9 mouse cellular contexts compared by ENCODE assay signal in the genomic region with DNA sequence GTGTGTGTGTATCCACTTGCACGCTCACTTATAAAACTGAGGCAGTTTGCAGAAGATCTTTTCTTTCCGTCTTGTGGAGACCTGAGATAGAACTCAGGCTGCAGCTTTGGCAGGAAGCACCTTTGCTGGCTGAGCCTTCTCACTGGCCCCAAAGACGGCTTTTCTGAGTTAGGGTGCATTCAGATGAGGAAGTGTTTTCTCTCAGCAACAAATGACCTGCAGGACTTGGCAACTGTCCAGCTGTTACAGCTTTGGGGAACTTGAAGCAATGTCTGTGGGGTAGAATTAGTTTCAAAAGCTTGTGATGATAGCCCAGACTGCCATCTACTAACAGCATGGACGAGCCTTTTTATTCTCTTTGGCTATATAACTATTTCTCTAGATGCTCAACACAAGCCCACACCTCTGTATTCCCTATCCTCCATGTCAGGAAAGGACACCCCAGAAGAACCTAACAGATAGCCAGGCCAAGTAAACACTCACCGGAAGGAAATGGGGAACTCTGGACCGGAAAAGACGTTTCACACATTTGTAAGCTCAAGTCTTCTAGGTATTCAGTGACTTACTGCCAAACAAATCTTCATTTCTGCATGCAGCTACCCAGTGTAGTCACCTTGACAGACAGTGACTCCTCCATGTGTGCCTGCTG.
DNase-seq lines count a peak whose midpoint lies in the region; ATAC-seq lines count a peak whose summit lies in the region.
"Had no signal": no experiment of that assay in that cellular context is flagged by ENCODE, and none has a peak within 500 bp of the region (broad histone marks: within the 10 kb centered on the region; RNA-seq: fewer than 3 reads in every experiment).

No protein-coding gene starts in this region.

- WGBS in hindbrain, embryonic 14.5 days: 70% methylated on average over 7 of the region's 7 CpGs
- 76% methylated on average over 7 of the region's 7 CpGs for WGBS in hindbrain, embryonic 13.5 days
- 59% methylated on average over 7 of the region's 7 CpGs for WGBS in neural tube, embryonic 15.5 days

- no peak for DNase-seq in hindbrain, embryonic 14.5 days (ENCODE audit: low spot score)
- DNase-seq in MEL-GATA-1-ER (ENCODE audit: extremely low read depth, low read depth): peak; percentile 96
- peak; percentile 43 to 61 for DNase-seq in kidney, postnatal 36 days
- DNase-seq in embryo, embryonic 9.5 days (ENCODE audit: extremely low spot score): no peak

- no peak for ATAC-seq in hindbrain, embryonic 14.5 days (ENCODE audit: low FRiP score)
- ATAC-seq in hindbrain, embryonic 13.5 days (ENCODE audit: low FRiP score): no peak
- ATAC-seq in common myeloid progenitor, adult 5-6 weeks (replicated peaks; ENCODE audit: low read depth, poor library complexity, severe bottlenecking): peak; percentile 85
- no peak for ATAC-seq in neural tube, embryonic 15.5 days (ENCODE audit: low FRiP score)

- H3K4me2 ChIP-seq in hindbrain, embryonic 14.5 days (replicated peaks): no peak overlapping the region
- no peak overlapping the region for H3K4me2 ChIP-seq in hindbrain, embryonic 13.5 days
- no peak overlapping the region for H3K4me2 ChIP-seq in neural tube, embryonic 15.5 days

- no peaks in the 10 kb centered on the region for H3K36me3 ChIP-seq in hindbrain, embryonic 14.5 days (replicated peaks; ENCODE audit: control insufficient read depth, insufficient read depth)
- H3K36me3 ChIP-seq in hindbrain, embryonic 13.5 days: no peaks in the 10 kb centered on the region
- H3K36me3 ChIP-seq in megakaryocyte, embryonic 14.5 days (replicated peaks; ENCODE audit: low read length): no peaks in the 10 kb centered on the region
- no peaks in the 10 kb centered on the region for H3K36me3 ChIP-seq in neural tube, embryonic 15.5 days

- peaks cover 1% of the 10 kb centered on the region; the same call in 1 of the 2 replicates for H3K4me1 ChIP-seq in hindbrain, embryonic 14.5 days (replicated peaks; ENCODE audit: control insufficient read depth, insufficient read depth, low read length)
- peaks cover 9% of the 10 kb centered on the region; the same call in 1 of the 2 replicates for H3K4me1 ChIP-seq in hindbrain, embryonic 13.5 days (replicated peaks)
- H3K4me1 ChIP-seq in megakaryocyte, embryonic 14.5 days: peaks cover 55% of the 10 kb centered on the region
- no peaks in the 10 kb centered on the region for H3K4me1 ChIP-seq in neural tube, embryonic 15.5 days

- H3K27ac ChIP-seq in hindbrain, embryonic 14.5 days: peak overlapping the region; percentile 26; the same call in 1 of the 2 replicates
- H3K27ac ChIP-seq in hindbrain, embryonic 13.5 days: no peak overlapping the region
- H3K27ac ChIP-seq in neural tube, embryonic 15.5 days (replicated peaks): no peak overlapping the region; the same call in 1 of the 2 replicates
- H3K27ac ChIP-seq: kidney, postnatal 0 days had no signal

- no peak overlapping the region for H3K4me3 ChIP-seq in hindbrain, embryonic 14.5 days (replicated peaks; ENCODE audit: low read length)
- H3K4me3 ChIP-seq in hindbrain, embryonic 13.5 days: no peak overlapping the region
- peak overlapping the region; percentile 55 for H3K4me3 ChIP-seq in megakaryocyte, embryonic 14.5 days (replicated peaks)
- no peak overlapping the region for H3K4me3 ChIP-seq in neural tube, embryonic 15.5 days (replicated peaks)

- no peaks in the 10 kb centered on the region for H3K9me3 ChIP-seq in hindbrain, embryonic 14.5 days (ENCODE audit: control insufficient read depth, low read length)
- H3K9me3 ChIP-seq in hindbrain, embryonic 13.5 days: no peaks in the 10 kb centered on the region
- H3K9me3 ChIP-seq in megakaryocyte, embryonic 14.5 days: no peaks in the 10 kb centered on the region
- no peaks in the 10 kb centered on the region for H3K9me3 ChIP-seq in neural tube, embryonic 15.5 days (replicated peaks)

- no peaks in the 10 kb centered on the region for H3K27me3 ChIP-seq in hindbrain, embryonic 14.5 days (ENCODE audit: control insufficient read depth, insufficient read depth, low read length)
- peaks cover 5% of the 10 kb centered on the region; the same call in 1 of the 2 replicates for H3K27me3 ChIP-seq in hindbrain, embryonic 13.5 days
- H3K27me3 ChIP-seq in megakaryocyte, embryonic 14.5 days (replicated peaks): peaks cover 2% of the 10 kb centered on the region
- no peaks in the 10 kb centered on the region for H3K27me3 ChIP-seq in neural tube, embryonic 15.5 days (replicated peaks)

- no peak overlapping the region for H3K9ac ChIP-seq in hindbrain, embryonic 14.5 days
- H3K9ac ChIP-seq in hindbrain, embryonic 13.5 days: no peak overlapping the region
- no peak overlapping the region for H3K9ac ChIP-seq in neural tube, embryonic 15.5 days (replicated peaks)

Comparison
In these comparisons a context has a peak if more than half of its experiments do, and no peak if none do; other contexts are left out.
1. DNase-seq: peak in MEL-GATA-1-ER (single experiment) and kidney, postnatal 36 days (2 of 2); none in hindbrain, embryonic 14.5 days (single experiment) and embryo, embryonic 9.5 days (single experiment).